Mouse (Mus musculus) stomach, postnatal 0 days (tissue): Measurements from ENCODE around the gene Enpep.

Experiments used
- CTCF ChIP-seq: IDR thresholded peaks from 2 replicates; pipeline ENCODE4 v1.5.1; 2016; ENCODE audit warnings: antibody characterized with exemption, low read depth, mild to moderate bottlenecking, moderate library complexity
- EP300 ChIP-seq: optimal IDR thresholded peaks from 2 replicates; pipeline ENCODE3; 2016; ENCODE audit warnings: antibody characterized with exemption

DNA sequence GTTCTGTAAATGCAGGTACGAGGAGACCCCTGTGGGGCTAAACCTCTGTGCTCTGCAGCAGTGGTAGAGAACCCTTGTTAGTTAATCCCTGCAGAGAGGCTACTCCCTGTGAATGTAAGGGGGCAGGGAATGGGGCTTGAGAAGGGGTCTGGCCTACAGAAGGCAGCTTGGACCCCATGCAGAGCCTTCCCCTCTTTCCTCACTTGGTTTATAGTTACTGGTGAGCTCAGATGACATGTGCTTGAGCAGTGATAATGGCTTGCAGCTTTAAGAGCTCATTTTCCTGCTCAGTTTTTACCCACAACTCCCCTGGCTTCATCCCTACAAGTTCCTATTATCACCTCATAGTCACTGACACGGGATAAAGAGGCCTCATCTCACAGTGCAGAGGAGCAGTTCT, 40.6 kb upstream of the Enpep start:
- no peak for TF ChIP-seq CTCF
- no peak for TF ChIP-seq EP300
